Mouse (Mus musculus): Measurements from ENCODE around the gene Foxs1. TPM values are rescaled to one million over a fixed set of nuclear protein-coding genes. Genes with fewer than 3 reads are reported as not detected.

The Foxs1 gene
- total RNA-seq (2021): 1 to 10 TPM; 1.3 to 1.7 TPM
- long read RNA-seq, experiment 1, partial matches to known transcripts: 0 of 2 reads
- long read RNA-seq, experiment 1, other reads (novel, unspliced or antisense): 0 of 2 reads
- long read RNA-seq, experiment 2: 0 reads

DNA sequence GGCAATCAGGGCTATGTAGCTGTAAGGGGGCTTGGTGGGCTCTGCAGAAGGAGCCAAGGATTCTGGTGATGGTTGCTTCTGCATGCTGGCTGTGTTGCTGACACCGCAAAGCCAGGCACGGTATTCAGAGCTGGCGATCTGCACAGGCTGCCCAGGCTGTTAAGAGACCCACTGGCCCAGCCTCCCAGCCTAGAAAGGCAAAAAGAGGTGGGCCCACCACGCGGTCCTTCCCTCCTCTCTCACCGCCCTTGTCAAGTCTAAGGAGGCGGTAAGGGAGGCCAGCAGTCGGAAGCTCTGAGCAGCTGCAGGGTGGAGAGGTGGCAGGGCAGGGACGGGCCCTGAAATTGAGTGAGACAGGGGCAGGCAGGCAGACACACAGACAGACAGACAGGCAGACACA lies at the start of gene Foxs1:
Foxs1 (minus strand) TSS at position 161 of the 400 bp plus-strand sequence.
- DNase-seq (ENCODE audit: low spot score in 2 of 2): no peak

DNA sequence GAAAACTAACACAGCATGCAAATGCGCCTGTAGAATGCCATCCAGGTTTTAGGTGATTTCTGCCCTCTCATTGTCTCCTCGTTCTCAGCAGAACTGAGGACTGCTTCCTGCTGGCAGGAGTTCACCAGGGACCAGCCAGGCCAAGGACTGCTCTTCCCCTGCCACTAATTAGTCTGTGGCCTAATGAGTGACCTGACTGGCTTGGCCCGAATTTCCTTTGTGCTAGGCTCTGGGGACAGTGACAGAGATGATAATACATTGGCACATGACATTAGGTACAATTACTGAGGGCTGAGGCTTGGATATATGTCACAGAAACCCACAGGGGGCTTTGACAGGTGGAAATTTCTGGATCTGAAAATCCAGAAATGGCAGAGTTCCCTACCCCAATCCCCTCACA lies 44.0 kb upstream of the Foxs1 start:
- DNase-seq (ENCODE audit: low spot score in 2 of 2): no peak

DNA sequence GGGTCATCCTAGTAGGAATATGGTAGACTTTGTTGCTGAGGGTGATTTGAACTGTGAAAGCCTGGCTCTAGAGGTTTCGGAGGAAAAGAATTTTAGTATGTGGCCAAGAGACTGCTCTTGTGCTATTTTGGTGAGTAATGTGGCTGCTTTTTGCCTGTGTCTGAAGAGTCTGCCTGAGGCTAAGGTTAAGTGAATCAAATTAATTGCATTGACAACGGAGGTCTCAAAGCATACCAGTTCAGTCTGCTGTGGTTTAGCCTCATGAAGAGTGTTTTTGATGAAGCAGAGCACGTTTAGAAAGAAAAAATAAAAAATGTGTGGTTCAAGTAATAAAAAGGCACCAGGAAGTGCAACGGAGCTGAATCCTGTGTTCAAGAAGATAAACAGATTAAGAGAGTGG lies 32.5 kb upstream of the Foxs1 start:
- no peak for DNase-seq (ENCODE audit: low spot score in 2 of 2)

DNA sequence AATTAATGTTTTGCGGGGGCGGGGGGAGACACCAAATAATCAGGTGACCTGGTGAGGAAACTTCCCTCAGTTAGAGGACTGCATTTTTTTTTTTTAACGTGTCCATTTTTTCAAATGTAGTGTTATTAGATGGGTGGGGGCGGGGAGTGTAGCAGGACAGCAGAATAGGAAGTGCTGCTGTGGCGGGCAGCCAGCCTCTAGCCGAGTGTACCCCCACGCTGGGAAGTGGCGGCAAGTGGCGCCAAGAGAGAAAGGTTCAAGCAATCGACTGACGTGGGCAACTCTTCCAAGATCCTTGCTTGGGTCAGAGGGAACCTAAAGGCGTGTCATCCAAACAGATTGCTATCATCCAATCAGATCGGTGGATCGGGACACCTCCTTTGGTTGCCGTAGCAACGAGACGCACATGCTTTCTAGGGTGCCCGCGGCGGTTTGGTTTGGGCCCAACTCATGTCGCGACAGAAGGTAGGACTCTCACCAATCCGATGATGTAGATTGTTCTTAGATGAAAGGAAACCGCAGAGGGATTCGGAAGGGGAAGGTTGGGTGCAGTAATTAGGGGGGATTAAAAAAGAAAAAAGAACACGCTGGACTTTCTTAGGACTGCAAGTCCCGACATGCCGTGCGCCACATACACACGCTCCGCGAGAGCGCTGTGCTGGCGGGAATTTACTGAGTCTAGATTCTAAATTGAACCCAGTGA lies 29.2 kb upstream of the Foxs1 start, which contains the start of gene Ttll9:
Ttll9 (plus strand) TSS at position 395 of the 703 bp plus-strand sequence.
- DNase-seq (ENCODE audit: low spot score in 2 of 2): peak; percentile 83 to 86

DNA sequence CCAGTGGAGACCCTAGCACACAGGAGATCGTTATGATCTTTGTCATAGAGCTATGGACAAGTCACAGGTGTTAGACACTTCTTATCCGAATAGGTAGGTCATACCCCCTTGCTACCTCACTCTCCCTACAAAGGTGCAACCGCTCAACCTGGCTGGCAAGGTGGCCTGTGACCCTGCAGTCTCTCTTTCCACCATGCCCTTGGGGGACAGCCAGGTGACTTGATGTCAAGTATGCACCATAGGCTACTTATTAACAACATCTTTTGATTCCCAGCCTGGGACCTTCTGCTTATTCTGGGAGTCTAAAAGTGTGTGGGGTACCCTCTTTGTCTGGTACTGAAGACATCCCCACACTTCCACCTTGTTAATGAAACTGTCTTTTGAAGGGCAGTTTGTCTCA lies 25.1 kb upstream of the Foxs1 start:
- no peak for DNase-seq (ENCODE audit: low spot score in 2 of 2)

DNA sequence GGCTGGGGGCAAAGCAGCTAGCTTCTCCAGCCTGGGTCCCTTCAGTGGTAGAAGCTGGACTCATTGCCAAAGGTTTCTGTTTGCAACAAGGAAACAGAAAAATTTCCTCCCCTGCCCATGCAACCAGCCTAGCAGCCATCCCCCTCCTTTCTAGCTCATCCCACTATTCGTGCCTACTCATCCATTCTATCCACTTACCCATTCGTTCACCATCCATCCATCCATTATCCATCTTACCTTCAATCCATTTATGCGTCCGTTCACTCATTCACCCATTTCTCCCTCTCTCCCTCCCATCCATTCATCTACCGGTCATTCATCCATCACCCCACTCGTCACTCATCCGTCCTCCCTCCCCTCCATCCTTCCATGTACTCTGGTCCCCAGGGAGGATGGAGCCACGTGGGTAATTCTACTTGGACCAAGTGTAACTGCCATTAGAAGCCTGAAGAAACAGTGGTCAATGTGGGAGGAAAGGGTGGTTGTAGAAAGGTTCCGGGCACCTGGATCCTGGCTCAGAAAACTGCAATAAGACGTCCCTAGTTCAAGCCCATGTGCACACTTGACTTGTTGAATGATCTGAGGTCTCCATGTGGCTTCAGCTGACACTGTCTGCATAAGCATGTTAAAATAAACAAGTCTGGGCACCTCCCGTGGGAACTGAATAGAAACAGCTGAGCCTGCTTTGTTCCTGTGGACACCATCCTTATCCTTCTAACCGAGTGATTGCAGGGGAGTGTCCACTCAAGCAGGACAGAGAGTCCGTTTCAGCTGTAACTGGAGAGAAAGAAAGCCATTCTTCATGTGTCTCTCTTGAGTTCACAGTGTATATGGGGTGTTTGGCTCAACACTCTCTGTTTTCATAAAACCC lies 19.1 kb upstream of the Foxs1 start:
- no peak for DNase-seq (ENCODE audit: low spot score in 2 of 2)

DNA sequence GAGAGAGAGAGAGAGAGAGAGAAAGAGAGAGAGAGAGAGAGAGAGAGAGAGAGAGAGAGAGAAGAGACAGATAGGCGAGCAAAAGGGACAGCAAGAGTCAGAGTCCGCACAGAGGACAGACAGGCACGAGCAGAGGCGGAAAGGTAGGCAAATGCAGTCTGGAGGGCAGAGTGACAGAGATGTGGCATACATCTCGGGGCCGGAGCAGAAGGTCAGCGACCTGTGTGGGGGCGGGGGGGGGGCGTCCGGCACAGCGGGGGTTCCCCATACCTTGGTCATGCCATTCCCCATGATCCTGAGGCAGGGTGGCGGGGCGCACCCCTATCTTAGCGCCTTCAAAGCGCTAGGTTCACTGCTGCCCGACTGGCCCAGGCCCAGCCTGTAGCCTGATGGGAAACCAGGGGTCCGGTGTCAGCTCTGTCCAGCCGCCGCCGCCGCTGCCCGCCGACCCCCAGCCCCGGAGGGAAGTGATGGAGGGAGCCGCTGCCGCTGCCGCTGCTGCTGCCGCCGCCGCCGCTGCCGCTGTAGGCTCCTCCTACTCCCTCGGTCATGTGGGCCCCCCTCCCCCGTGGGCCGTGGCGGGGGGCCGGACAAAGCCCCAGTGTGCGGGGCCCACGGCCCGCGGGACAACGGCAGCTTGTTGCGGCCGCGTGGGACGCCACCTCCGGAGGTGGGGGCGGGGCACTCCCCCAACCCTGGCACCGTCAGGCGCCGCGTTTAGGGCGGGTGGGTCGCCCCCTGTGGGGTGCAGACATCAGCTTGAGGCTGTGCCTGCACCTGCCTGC lies 18.2 kb upstream of the Foxs1 start, which contains the start of gene Dusp15:
Dusp15 (minus strand) TSS at position 634 of the 785 bp plus-strand sequence.
- peak; percentile 57 to 63 for DNase-seq (ENCODE audit: low spot score in 2 of 2)

DNA sequence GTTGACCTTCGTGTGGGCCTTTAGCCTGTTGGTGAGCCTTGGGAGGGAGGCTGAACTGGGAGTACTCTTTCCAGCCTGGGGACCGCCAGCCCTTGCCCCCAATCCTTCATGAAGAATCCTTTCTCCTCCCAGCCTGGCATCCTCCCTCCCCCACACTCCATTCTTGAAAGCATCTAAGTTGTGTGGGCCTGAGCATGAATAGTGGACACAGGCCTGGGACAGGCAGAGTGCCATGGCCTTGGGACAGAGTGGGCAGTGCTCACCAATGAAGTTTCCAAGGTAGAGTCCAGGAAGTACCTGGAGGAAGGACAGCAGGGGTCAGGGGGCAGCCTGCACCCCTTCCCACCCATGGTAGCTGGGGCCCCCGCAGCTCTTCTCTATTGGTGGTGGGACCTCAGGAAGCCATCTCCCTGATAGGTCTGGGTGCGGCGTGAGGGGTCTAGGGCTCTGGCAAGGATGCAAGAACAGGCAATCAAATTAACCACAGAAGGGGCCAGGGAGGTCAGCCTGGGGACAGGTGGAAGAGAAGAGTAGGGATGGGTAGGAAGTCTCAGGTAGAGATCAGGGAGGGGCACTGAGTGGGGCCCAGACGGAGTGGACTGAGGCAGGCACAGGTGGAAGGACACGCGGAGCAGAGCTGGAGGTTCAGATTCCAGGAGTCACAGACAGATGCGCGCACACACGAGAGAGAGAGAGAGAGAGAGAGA lies 17.5 kb upstream of the Foxs1 start:
- DNase-seq (ENCODE audit: low spot score in 2 of 2): no peak

DNA sequence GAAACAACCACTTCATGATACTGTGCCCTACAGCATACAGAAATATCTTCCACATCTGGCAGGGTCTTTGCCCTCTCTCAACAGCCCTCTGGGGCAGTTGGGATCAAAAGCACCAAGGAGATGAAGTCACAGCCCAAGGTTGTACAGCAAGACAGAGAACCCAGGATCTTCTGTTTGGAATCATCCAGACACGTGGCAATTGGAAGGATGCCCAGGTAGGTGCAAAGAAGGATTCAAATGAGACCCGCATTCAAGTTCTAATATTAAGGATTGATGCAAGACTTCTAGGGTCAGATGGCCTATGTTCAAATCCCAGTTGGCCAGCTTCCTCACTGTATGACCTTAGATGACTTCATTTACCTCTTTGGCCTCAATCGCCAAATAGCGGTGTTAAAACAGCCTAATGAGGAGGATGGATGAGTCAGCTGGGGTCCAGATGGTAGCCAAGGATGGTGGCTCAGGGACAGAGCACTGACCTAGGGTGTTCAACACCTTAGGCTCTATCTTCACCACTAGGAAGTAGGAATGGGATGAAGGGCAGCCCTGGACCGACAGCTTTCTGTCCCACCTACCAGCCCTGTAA lies 15.5 kb upstream of the Foxs1 start:
- no peak for DNase-seq (ENCODE audit: low spot score in 2 of 2)

DNA sequence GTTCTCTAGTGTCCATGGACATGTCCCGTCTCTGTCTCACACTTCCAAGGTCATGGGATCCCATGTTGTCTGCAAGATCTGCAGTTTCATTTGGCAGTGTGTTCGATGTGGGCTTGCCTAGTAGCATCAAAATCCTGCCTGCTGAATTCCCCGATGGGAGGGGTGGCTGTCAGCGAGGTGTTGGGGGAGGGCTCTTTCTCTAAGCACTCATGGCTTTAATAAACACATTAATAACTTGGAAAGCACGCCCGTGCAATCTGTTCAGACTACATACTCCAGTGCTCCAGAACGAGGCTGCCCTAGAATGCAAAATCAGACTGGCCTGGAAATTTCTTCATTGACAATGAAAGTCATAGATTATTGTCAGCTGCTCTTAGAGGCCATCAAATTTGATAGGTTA lies 14.1 kb upstream of the Foxs1 start:
- DNase-seq (ENCODE audit: low spot score in 2 of 2): peak; percentile 46 to 88

DNA sequence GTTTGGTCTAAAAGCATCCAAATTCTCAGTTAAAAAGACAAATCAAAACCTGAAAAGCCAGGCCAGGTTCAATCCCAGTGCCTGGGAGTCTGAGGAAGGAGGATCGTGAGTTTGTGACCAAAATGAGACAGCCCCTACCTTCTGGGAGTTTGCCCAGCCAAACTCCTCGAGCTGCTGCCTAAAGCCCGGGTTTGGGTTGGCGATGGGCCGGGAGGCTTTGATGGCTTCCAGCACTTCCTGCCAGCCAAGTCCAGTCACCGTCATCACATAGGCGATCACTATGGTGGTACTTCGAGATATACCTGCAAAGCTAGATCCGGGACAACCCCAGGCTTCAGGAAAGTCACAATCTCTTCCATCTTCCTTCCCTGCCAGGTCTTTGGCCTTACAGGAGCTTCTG lies 11.0 kb upstream of the Foxs1 start:
- no peak for DNase-seq (ENCODE audit: low spot score in 2 of 2)

DNA sequence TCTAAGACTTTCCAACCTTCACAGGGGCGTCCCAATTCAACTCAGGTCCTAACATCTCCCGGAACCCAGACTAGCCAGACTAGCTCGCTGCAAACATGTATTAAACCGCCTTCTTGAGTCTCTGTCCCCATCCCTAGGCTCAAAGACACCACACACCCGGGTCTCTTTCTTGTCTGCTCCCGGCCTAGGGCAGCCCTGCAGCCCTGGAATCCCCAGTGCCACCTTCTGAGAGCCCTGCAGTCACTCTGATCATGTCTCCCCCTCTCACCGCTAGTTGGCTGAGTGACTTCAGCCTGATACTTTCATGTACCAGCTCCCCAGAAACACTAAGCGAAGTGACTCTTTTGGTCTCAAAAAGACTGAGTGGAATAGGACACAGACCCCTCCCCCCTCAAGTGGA lies 10.6 kb upstream of the Foxs1 start:
- DNase-seq (ENCODE audit: low spot score in 2 of 2): no peak

DNA sequence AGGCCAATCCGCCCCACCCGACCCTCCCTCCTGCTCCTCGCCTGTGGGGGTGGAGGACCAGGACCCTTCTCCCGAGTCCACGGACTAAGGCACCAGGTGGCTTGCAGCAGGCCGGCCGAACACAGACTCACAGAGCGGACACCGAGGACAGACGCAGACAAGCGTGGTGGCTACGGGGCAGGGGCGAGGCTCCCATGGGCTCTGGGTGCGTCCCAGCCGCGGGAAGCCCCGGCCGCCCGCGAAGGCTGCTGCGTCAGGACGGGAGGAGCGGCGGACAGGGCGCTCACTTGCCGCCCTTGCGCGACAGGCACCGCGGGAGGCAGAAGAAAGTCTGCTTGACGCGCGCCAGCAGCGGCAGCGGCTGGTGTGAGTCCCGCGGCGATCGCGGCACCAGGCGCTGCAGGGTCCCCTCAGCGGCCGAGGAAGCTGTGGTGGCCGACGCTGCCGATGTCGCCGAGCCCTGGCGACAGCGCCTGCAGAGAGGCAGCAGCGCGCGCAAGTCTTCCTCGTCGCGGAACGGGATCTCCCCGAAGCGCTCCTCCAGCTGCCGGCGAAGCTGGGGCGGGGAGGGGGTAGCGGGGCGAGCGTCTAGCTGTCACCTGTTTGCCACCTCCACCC lies 10.0 kb upstream of the Foxs1 start:
- no peak for DNase-seq (ENCODE audit: low spot score in 2 of 2)

DNA sequence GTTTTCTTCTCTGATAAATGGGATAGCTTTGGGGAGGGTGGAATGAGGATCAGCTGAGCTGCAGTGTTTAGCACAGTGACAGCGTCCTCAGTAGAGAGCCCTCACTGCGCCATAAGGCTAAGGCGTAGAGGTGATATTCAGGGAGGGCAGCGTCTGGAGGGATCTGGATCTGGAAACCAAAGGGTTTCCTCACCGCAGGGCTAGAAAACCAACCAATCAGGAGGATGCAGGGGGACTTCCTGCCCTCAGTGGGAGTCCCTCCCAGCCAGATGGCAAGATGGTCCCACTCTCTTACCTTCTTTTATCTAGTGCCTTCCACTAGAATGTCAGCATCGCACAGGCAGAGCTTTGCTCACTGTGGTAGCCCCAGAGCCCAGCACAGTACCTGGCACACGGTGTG lies 8.8 kb upstream of the Foxs1 start:
- DNase-seq (ENCODE audit: low spot score in 2 of 2): no peak

DNA sequence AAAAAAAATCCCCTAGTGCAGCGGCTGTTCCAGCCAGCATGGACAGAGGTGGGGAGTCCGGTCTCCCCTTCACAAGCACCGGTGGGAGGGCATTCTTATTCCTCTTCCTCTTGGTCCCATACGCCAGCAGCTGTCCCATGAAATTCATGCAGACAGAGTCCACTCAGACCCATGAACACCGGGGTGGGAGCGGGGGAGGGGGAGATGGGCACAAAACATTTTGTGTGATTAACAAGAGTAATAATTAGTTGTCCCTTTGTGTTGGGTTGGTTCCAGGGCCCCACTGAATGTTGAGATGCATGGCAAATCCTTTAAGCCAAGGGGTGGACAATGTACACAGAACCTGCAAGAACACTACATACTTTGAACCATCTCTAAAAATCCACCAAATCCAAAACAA lies 8.1 kb upstream of the Foxs1 start:
- DNase-seq (ENCODE audit: low spot score in 2 of 2): no peak

DNA sequence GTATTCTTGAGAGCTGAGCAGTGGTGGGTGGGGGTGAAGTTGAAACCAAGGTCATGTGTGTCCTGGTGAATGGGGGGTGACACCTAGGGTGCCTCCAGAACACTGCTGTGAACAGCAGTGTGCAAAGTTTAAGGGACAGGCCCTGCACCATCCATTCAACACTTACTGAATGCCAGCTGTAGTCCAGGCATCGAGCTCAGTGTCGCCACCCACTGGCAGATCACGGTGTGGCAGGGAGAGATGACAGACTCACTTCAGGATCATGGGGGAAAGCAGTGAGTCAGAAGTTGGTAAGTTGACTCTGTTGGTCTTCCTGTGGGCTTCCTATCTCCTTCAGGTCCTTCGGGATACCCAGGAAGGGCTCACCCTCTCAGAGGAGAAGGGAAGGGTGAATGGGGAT lies 6.8 kb upstream of the Foxs1 start:
- no peak for DNase-seq (ENCODE audit: low spot score in 2 of 2)

DNA sequence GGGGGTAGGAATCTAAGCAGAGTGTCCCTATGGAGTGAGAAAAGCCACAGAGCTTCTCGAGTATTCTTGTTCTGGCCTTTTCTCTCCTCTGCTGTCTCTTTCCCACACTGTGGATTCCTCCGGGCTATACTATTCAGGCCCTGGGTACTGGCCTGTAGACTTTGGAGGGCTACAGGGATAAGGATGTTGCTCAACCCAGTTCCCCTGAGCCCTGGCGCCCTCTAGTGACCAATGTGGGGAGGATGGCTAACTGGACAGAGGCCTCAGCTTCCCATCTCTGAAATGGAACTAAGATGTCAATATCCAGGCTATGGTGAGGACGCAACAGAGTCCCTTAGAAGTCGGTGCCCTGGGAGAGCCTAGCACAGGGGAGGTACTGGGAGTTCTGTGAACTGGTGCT lies 606 bp upstream of the Foxs1 start:
- DNase-seq (ENCODE audit: low spot score in 2 of 2): no peak

DNA sequence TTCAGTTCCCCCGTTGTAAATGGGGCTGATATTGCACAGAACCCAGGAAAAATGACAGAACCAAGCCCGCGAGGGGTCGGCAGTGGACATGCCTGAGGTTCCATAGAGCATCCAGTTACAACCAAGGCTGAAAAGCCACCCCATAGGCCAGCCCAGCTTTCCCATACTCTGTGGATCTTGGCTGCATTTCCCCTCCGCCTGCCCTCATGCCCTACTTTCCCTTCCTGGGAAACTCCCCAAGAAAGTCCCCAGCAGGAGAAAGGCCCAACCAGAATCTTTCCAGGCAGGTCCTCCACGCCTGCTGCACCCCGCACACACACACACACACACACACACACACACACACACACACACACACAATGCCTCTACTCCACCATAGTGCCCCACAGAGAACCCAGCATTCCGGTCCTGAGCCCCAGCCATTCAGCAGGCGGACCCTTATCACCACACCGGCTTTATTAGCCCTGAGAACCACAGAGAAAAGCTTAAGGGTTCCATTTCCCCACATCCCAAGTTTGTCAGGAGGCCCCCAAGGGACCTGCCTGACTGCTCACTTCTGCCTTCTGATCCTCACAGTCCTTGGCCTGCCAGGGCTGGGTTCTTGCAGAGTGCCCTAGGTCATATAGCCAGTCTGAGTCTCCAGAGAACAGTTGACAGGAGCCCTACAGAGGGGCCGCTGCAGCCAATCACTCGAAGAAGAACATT lies 1.4 kb downstream of the Foxs1 start:
- no peak for DNase-seq (ENCODE audit: low spot score in 2 of 2)

DNA sequence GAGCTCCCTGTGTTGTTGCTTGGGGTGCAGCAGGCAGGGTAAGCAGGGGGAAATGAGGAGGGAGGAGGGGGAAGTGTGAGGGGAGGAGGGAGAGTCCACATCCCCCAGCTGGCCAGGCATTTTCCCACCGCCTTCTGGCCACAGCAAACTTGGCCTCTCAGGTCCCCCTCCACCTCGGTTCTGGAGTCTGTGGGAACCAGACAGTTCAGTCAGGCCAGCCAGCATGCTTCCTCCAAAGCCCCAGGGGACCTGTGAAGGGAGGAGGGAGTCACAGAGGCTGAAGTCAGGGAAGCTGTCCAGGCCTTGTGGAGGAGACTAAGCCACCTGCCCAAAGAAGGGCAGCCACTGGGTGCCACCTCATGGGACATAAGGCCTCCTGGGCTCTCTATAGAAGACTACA lies 2.7 kb downstream of the Foxs1 start:
- no peak for DNase-seq (ENCODE audit: low spot score in 2 of 2)
